Mouse (Mus musculus): ENCODE results near the gene Gm43951. TPM values are rescaled to one million over a fixed set of nuclear protein-coding genes. Genes with fewer than 3 reads are reported as not detected.
"Not testable (repeated sequence)": the region's sequence is repeated elsewhere in the genome, so short reads cannot be mapped to it uniquely, and the experiment has no call there.

Gm43951 gene
- total RNA-seq, 2 experiments from 2014 or later: 0.46 to 0.60 TPM

- no peak for DNase-seq
These were observed 3.2 kb downstream of the Gm43951 start for GRCm38 (mm10) chr11:72203440-72203839.

GRCm38 (mm10) chr11:72196506-72196905, 10.1 kb downstream of the Gm43951 start:
- no peak for DNase-seq

- DNase-seq: no peak
These were observed 12.4 kb downstream of the Gm43951 start for GRCm38 (mm10) chr11:72194259-72194658.

DNA sequence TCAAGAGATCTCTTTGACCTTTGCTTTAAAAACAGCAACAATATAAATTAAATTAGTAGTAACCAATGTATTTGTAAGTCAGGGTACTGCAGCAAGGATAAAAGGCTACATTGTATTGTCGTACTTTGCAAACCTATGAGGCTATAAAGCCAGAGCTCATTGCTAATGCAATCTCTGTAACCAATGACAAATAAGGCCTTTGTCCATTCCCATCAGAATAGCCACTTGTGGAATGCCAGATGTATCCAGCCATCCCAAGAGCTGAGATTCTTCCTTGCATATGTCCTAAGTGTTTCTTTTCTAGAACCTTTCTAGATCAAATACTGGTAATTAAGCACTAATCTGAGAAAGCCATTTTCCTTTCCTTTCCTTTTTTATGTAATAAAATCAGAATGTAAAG, 15.8 kb downstream of the Gm43951 start:
- DNase-seq: no peak

DNA sequence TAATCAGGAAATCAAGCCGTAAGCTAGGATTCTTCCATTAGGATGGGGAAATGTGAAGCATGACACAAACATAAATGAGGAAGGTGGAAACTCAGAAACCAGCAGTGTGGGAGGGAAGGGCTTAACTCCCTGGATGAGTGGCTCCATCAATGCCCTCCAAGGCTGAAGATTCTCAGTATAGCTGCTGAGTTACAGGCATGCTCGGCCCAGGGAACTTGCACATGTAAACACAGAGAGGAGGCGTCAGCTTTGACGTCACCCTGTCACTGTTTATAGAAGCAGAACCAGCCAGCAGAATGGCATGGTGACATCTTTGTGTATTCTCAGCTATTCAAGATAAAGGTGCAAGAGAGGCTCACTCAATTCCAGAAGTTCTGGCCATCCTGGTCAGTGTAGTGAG, 22.4 kb downstream of the Gm43951 start:
- no peak for DNase-seq

GRCm38 (mm10) chr11:72181136-72181535, 25.5 kb downstream of the Gm43951 start:
- no peak for DNase-seq

DNA sequence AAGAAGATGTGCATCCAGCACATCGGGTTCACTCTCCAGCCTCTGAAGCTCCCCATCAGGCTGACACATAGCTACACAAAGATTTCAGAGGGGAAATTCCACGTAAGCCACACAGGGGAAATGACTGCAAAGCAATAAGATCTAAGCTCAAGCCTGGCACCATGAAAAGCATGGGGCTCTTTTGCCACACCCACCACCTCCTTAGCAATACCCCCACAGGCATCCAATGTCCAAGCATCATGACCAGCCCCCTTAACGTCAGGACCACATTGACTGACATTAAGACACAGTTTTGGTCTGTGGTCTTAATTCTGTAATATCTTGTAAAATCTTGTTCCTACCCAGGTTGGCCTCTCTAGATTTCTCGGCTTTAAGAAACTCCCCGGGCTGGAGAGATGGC, 26.1 kb downstream of the Gm43951 start:
- no peak for DNase-seq

DNA sequence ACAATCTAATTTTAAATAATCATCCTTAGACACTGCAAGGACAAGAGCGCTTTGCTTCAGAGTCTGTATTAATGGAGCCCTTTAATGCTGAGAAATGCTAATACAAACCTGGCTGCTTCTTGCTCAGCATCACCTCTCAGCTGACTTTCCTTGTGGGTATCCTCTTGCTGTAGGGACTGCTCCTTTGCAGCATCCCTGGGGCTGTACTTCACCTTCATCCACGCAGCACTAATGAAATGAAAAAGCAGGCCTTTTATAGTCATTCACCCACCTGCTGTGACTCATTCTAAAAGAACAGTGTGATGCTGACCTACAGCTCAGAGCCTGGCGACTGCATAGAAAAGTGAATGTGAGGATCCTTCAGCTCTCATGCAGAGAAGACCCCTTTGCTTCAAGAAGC, 30.1 kb downstream of the Gm43951 start:
- no peak for DNase-seq

DNA sequence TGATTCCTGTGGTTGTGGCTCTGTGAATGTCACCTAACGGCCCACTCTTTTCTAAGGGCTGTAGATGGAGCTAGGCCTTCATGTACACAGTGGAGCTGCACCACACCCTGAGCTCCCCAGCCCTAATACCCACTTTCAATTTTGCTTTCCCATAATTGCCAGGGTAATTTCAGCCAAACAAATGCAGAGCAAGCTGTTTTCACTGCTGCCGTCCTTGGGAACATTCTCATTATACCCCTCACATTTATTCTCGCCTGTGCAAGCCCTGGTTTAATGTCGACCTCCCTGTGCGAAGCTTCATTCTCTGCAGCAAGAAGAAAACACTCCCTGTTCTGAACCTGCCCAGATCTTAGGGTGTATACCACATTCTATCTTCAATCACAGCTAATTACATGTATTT, 30.7 kb downstream of the Gm43951 start:
- no peak for DNase-seq

DNA sequence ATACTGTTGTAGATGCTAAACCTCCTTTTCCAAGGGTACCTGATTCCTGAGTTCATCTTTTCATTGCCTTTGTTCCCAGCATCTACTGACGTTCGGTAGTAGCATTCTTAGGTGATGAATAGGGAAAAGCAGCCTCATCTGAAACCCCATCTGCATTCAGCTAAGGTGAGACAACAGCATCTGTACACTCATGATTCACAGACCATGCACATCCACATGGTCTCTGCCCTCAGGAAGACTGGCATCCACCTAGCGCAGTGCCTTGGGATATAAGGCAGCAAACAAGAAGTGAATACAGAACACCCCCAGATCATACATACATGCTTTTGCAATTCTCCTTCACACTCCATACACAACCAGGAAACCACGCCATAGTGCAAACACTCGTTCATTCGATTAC, 31.9 kb downstream of the Gm43951 start:
- DNase-seq: no peak

- no peak for DNase-seq
These were observed 33.1 kb downstream of the Gm43951 start for GRCm38 (mm10) chr11:72173506-72173905.

- DNase-seq: not testable (repeated sequence)
These were observed 34.7 kb downstream of the Gm43951 start for GRCm38 (mm10) chr11:72171906-72172305.

GRCm38 (mm10) chr11:72169871-72170270, 36.8 kb downstream of the Gm43951 start:
- DNase-seq: no peak

- DNase-seq: no peak
These were observed 43.4 kb downstream of the Gm43951 start for GRCm38 (mm10) chr11:72163198-72163597.

DNA sequence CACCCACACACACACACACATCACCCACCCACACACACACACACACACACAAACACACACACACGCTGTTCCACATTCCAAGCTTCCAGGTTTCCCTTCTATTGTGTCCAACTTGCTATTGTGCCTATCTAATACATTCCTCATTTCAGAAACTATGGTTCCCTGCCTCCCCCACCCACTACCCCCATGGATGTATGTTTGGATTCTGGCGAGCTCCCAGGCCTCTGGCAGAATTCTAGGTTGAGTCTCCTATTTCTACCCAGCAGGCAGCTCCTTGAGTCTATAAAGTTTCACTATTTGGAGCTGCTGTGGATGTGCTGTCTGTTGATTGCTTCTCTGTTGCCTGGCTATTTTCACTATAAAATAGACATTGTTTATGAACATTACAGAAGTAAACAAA, 50.0 kb downstream of the Gm43951 start:
- no peak for DNase-seq

DNA sequence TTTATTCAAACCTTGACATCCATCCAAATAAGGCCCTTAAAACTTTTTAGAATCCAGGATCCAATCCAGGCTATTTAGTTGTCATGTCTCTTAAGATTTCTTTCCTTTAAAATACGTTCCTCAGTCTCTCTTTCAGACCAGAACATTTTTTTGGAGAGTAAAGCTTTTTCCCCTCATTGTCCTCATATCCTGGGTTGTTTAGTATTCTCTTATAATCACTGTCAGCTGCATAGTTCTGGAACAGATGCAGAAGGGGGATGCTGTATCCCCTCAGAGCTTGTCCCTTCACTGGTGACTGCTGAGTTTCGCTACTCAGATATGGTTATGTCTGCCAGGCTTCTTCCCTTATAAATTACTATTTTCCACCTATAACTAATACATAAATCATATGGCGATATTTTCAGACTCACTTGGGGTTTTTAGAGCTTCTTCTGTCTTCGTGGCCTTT, 50.6 kb downstream of the Gm43951 start:
- no peak for DNase-seq

DNA sequence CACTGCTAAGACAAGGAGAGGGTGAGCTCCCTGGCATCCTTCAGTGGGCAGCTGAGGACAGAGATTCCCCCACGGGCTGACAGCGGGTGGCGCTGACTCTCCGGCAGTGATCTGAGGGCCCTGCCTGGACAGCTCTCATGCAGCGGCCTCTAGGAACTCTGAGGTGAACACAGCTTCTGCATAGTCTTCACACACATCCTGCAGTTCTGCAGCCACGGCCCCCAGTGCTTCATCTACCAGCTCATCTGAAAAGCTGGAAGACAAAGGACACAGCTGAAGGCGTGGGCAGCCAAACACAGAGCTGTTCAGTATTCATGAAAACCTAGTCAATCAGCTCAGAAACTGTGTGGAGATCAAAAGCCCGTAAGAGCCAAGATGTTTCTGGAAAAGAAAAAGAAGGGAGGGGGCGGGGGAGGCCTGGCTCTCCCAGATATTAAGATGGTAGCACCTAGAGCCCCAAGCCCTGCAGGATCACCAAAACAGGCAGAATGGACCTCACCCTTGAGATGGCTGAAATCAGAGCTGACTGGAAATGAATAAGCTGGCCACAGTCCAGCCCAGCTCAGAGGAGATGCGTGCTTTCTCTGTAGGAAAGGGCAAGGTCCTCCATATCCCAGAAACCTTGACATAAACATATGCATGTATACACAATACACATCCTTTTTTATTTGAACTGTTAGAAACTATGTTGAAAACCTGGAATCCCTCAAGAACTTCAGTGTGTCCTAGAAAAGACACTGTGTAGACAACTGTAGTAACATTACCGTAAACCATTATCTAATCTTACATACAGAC, 51.3 kb downstream of the Gm43951 start:
- DNase-seq: peak; percentile 57 to 59

Other genes with a start within 250 kb of the Gm43951 start
- not detected for gene Aipl1, start 169.3 kb downstream of the Gm43951 start, total RNA-seq (2021)
- gene Pimreg, start 164.8 kb downstream of the Gm43951 start, total RNA-seq (2021): 1 to 10 TPM; 3.6 to 5.1 TPM
- gene Pitpnm3, start 71.1 kb downstream of the Gm43951 start, total RNA-seq (2021): 1 to 10 TPM; 1.8 to 3.0 TPM
- gene 4933427D14Rik, start 619 bp upstream of the Gm43951 start, total RNA-seq (2021): 1 to 10 TPM; 4.9 to 5.8 TPM
- gene Txndc17, start 707 bp upstream of the Gm43951 start, total RNA-seq (2021): 10 to 100 TPM; 71.8 to 74.2 TPM
- gene Med31, start 8.8 kb upstream of the Gm43951 start, total RNA-seq (2021): 10 to 100 TPM; 13.0 to 13.5 TPM
- under 1 TPM; 0.07 to 0.17 TPM for gene Slc13a5, start 60.4 kb upstream of the Gm43951 start, total RNA-seq (2021)
- gene Xaf1, start 94.8 kb upstream of the Gm43951 start, total RNA-seq (2021): 10 to 100 TPM; 30.0 to 33.3 TPM
- gene Fbxo39, start 107.6 kb upstream of the Gm43951 start, total RNA-seq (2021): not detected
- under 1 TPM; 0.26 to 0.40 TPM for gene Tekt1, start 155.6 kb upstream of the Gm43951 start, total RNA-seq (2021)
- 1 to 10 TPM; 1.7 to 2.4 TPM for gene Smtnl2, start 204.9 kb upstream of the Gm43951 start, total RNA-seq (2021)
- 1 to 10 TPM in 1 of 2 experiments, under 1 TPM in 1; 0.79 to 5.3 TPM for gene Ggt6, start 228.7 kb upstream of the Gm43951 start, total RNA-seq (2021)
- gene Mybbp1a, start 234.5 kb upstream of the Gm43951 start, total RNA-seq (2021): 100 to 1,000 TPM in 1 of 2 experiments, 10 to 100 TPM in 1; 86.3 to 101 TPM

All from adrenal gland, postnatal 36 days (tissue).